Comparison of ENCODE assay signal across 23 mouse cellular contexts in the genomic region with DNA sequence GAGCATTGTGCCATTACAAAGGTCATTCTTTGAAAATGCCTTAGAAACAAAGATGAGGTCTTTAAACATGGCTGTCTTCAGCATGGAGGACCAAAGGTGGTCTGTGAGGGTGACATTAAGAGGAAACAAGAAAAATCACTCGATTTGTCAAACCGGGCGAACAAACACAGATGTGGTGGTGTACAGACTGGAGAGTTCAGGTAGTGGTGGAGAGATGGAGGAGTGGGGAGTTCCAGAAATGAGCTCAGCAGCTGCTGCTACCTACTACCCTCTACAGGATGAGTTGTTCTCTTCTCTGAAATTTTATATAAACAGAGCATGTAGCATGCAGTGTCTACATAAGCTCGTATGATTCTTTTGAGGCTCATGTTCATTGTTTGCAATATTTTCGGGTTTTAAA.
"Had no signal": no experiment of that assay in that cellular context is flagged by ENCODE, and none has a peak within 500 bp of the region (broad histone marks: within the 10 kb centered on the region; RNA-seq: fewer than 3 reads in every experiment).

No protein-coding gene starts in this region.

- H3K27ac ChIP-seq: heart, embryonic 13.5 days; heart, embryonic 15.5 days; hindbrain, embryonic 13.5 days; hindbrain, embryonic 15.5 days; hindbrain, postnatal 0 days; kidney, embryonic 15.5 days; kidney, postnatal 0 days; limb, embryonic 13.5 days; limb, embryonic 15.5 days had no signal

- H3K4me3 ChIP-seq: heart, embryonic 13.5 days; heart, embryonic 15.5 days; hindbrain, embryonic 13.5 days; hindbrain, embryonic 15.5 days; kidney, embryonic 15.5 days; limb, embryonic 13.5 days; limb, embryonic 15.5 days had no signal

- H3K4me1 ChIP-seq: hindbrain, embryonic 13.5 days; hindbrain, embryonic 15.5 days; kidney, embryonic 15.5 days; limb, embryonic 15.5 days had no signal

- H3K9me3 ChIP-seq: heart, embryonic 15.5 days; hindbrain, embryonic 13.5 days; hindbrain, embryonic 15.5 days; kidney, embryonic 15.5 days; limb, embryonic 13.5 days; limb, embryonic 15.5 days had no signal

- H3K27me3 ChIP-seq: heart, embryonic 13.5 days; heart, embryonic 15.5 days; hindbrain, embryonic 15.5 days; kidney, embryonic 15.5 days; limb, embryonic 13.5 days; limb, embryonic 15.5 days had no signal

- H3K36me3 ChIP-seq: heart, embryonic 13.5 days; heart, embryonic 15.5 days; hindbrain, embryonic 13.5 days; hindbrain, embryonic 15.5 days; kidney, embryonic 15.5 days; limb, embryonic 13.5 days; limb, embryonic 15.5 days had no signal

- DNase-seq: forebrain, postnatal 0 days; gastrocnemius, postnatal 14 days; gastrocnemius, postnatal 36 days; heart, adult 11 months; heart, postnatal 14 days; heart, postnatal 36 days; kidney, adult 11 months; kidney, adult 2 months; kidney, adult 9 months; kidney, postnatal 14 days; kidney, postnatal 36 days; layer of hippocampus, adult 9-11 months; layer of hippocampus, postnatal 36 days; left cerebral cortex, postnatal 4 days had no signal

- H3K9ac ChIP-seq: forebrain, postnatal 0 days; heart, embryonic 13.5 days; heart, embryonic 15.5 days; hindbrain, embryonic 13.5 days; hindbrain, embryonic 15.5 days; kidney, embryonic 15.5 days; limb, embryonic 13.5 days; limb, embryonic 15.5 days had no signal
